Mouse (Mus musculus) testis, adult 2 months (tissue): ENCODE measurements around the gene A830031A19Rik. TPM values are rescaled to one million over a fixed set of nuclear protein-coding genes. Genes with fewer than 3 reads are reported as not detected.

Experiments
- H3K27ac ChIP-seq: fragments of 200-500 bp; 2 replicates; pipeline ENCODE4 v1.5.1; 2012; ENCODE audit warnings: low read depth, low read length; ENCODE audit not compliant: control insufficient read depth, insufficient read depth
- H3K27me3 ChIP-seq: fragments of 200-500 bp; 2 replicates; pipeline ENCODE4 v1.6.1; 2012; ENCODE audit warnings: mild to moderate bottlenecking, low read length, moderate library complexity; ENCODE audit not compliant: control insufficient read depth, insufficient read depth
- H3K36me3 ChIP-seq: fragments of 200-500 bp; 2 replicates; pipeline ENCODE4 v1.6.1; 2012; ENCODE audit warnings: mild to moderate bottlenecking, low read length; ENCODE audit not compliant: control insufficient read depth, insufficient read depth
- H3K4me1 ChIP-seq: fragments of 200-500 bp; 2 replicates; pipeline ENCODE4 v1.6.1; 2012; ENCODE audit warnings: low read length; ENCODE audit not compliant: control insufficient read depth, insufficient read depth
- H3K4me3 ChIP-seq: fragments of 200-500 bp; 2 replicates; pipeline ENCODE4 v1.5.1; 2012; ENCODE audit warnings: low read depth, mild to moderate bottlenecking, low read length, moderate library complexity, mixed read lengths; ENCODE audit not compliant: control insufficient read depth
- CTCF ChIP-seq: fragments of 200-500 bp; IDR thresholded peaks from 2 replicates; pipeline ENCODE4 v1.5.1; 2012; ENCODE audit warnings: low read depth, mild to moderate bottlenecking, inconsistent platforms, low read length, moderate library complexity; ENCODE audit not compliant: control insufficient read depth, insufficient read depth, insufficient replicate concordance
- POLR2A ChIP-seq: fragments of 200-500 bp; IDR thresholded peaks from 2 replicates; pipeline ENCODE4 v1.6.1; 2012; ENCODE audit warnings: low read depth, mild to moderate bottlenecking, inconsistent platforms, low read length, moderate library complexity; ENCODE audit not compliant: control insufficient read depth
- polyA plus RNA-seq: library from polyadenylated mRNA; depleted of rRNA; stranded (reverse); fragments of >200 nt; gene quantifications from 2 replicates; pipeline ENCODE4 v1.2.3, GENCODE M21; 2012

The A830031A19Rik gene
- polyA plus RNA-seq, 1 experiment: not detected

DNA sequence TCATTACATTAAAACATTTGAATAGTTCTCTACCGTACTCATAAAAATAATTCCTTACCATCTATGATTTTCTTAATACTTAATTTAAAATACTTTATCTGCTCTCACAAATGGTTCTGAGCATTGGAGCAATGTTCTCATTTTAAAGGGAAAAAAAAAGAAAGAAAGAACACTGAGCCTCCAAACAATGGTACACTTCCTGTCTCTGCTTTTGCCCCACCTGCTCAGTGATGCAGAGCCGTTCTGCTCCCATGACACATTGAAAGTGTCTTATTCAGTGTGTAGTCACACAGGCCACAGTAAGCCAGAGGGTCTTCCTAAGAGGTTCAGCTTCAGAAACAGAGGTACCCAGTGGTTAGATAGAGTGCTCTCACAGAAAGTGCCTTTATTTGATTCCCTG is 56.1 kb downstream of the A830031A19Rik start:
- Histone ChIP-seq H3K4me3 (no peak overlapping the region), H3K27ac (no peak overlapping the region), H3K27me3 (no peaks in the 10 kb centered on the region), H3K36me3 (no peaks in the 10 kb centered on the region), H3K4me1 (no peaks in the 10 kb centered on the region)
- no peak for TF ChIP-seq CTCF
- no peak for TF ChIP-seq POLR2A

DNA sequence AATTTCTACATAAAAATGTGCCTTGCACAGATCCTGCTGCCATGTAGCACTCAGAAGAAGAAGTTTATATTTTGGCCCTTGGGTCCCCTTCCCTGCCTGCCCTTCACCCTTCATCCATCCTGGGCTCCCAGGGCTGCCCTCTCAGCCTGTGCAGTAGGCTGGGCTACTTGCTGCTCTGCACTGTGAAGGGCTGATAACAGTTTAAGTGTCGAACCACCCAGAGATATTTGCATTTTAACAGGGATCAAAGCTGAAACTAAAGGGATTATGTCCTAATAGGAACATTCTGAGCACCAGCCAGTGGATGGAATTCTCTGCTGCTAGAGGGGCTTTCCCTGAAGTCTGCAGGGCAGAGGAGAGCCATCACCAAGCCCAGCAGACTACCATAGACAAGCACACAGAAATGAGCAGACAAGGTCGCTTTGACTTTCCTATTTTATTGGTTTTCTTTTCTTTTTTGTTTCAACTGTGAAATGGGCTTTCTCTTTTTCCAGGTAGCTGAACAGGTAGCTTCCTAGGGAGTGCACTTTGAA is 58.1 kb downstream of the A830031A19Rik start:
- no peaks in the 10 kb centered on the region for H3K27me3 ChIP-seq
- no peaks in the 10 kb centered on the region for H3K4me1 ChIP-seq
- no peaks in the 10 kb centered on the region for H3K36me3 ChIP-seq
- no peak for TF ChIP-seq POLR2A
- TF ChIP-seq CTCF: no peak
- H3K27ac ChIP-seq: no peak overlapping the region
- no peak overlapping the region for H3K4me3 ChIP-seq

DNA sequence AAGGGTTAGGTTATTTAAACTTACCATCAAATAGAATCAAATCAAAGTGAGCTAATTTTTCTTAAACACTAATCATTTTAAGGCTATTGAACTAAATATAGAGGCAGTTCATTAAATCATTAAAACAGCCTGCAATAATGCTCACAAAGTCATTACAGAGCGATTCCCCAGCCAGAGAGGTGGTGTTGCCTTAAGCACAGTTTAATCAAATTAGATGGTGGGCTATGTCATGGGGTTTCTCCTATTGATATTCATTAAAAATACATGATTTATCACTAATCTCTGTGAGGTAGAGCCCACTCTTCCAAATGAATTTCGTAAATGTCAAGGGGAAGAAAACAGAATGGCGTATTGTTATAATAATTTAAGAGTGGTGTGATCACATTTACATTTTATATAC is 58.8 kb downstream of the A830031A19Rik start:
- Histone ChIP-seq H3K36me3 (no peaks in the 10 kb centered on the region), H3K27ac (no peak overlapping the region), H3K27me3 (no peaks in the 10 kb centered on the region), H3K4me3 (no peak overlapping the region), H3K4me1 (no peaks in the 10 kb centered on the region)
- TF ChIP-seq POLR2A (no peak), CTCF (no peak)

DNA sequence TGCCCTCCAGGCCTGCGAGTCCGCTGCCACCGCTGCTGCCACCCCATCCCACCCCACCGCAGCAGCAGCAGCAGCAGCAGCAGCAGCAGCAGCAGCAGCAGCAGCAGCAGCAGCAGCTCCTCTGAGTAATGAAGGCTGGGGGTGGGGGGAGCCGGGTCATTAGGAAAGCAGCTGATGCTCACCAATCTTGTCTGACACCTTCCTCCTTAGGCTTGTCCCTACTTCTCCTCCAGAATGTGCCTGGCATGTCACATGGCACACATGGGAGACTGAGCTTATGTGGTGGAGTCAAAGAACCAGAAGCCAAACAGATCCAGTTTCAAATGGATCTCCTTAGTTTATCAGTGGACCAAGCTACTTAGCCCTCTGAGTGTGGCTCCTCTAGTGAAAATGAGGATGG is 60.2 kb downstream of the A830031A19Rik start:
- TF ChIP-seq POLR2A (no peak), CTCF (no peak)

DNA sequence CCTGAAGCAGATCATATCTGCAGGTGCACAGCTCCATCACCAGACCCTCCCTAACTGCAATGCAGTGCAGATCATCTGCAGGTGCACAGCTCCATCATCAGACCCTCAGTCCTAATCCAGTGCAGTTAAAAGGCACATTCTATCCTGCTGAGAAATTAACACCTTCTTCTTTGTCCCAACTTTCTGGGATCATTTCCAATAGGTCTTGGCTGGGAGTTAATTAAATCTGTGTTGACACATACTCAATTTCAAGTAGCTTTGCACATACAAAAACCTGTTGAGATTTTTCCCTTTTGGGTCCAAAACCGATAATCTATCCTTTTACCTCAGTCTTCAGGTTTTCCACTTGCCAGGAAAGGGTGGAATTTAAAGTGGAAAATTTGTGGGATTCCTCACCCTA is 62.6 kb downstream of the A830031A19Rik start:
- no peak overlapping the region for H3K27ac ChIP-seq
- TF ChIP-seq POLR2A (no peak), CTCF (no peak)
- H3K4me3 ChIP-seq: no peak overlapping the region
- H3K4me1 ChIP-seq: no peaks in the 10 kb centered on the region
- no peaks in the 10 kb centered on the region for H3K27me3 ChIP-seq
- H3K36me3 ChIP-seq: no peaks in the 10 kb centered on the region

More for the DNA sequence above, 60.2 kb downstream of the A830031A19Rik start:
- H3K27me3 ChIP-seq: no peaks in the 10 kb centered on the region
- H3K27ac ChIP-seq: no peak overlapping the region
- no peaks in the 10 kb centered on the region for H3K36me3 ChIP-seq
- H3K4me3 ChIP-seq: no peak overlapping the region
- no peaks in the 10 kb centered on the region for H3K4me1 ChIP-seq

DNA sequence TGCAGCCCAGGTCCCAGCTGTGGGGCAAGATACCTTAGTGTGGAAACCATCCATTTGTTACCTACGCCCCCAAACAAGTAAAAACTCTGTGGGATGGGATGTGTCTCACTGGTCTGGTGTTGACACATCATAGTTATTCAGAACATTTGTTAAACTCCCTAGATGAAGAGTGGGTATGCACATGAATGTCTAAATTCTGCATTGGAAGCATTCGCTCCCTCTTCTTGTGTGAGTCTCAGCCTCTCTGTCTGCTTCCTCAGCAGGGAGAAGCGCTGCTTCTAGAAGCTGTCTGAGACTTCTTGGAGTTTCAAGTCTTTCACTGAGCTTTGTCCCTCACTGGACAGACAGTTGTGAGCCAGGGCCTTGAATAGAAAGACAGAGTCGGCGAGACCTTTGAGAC is 65.9 kb downstream of the A830031A19Rik start:
- no peak for TF ChIP-seq POLR2A
- no peak for TF ChIP-seq CTCF
- Histone ChIP-seq H3K27me3 (no peaks in the 10 kb centered on the region), H3K27ac (no peak overlapping the region), H3K36me3 (no peaks in the 10 kb centered on the region), H3K4me1 (no peaks in the 10 kb centered on the region), H3K4me3 (no peak overlapping the region)

DNA sequence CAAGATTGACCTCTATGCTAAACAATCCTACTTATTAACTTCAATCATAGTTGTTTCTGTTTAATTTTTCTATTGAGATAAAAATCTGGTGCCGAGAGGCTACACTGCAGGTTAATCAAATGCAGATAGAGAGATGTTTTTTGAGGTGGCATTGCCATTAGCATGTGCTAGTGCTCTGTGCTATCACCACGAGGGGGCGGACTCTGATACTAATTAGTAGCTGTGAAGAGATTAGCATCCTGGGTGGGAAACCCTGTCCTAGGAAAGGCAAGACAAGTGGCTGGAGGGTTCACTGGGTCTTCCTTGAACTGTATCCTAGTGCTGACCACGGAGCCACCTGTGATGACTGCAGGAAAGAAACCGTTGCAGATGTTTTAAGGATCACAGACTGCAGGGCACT is 66.6 kb downstream of the A830031A19Rik start:
- Histone ChIP-seq H3K27me3 (no peaks in the 10 kb centered on the region), H3K27ac (no peak overlapping the region), H3K4me3 (no peak overlapping the region), H3K36me3 (no peaks in the 10 kb centered on the region), H3K4me1 (no peaks in the 10 kb centered on the region)
- no peak for TF ChIP-seq POLR2A
- no peak for TF ChIP-seq CTCF
